Mouse (Mus musculus): ENCODE results near the gene Dffb. TPM values are rescaled to one million over a fixed set of nuclear protein-coding genes. Genes with fewer than 3 reads are reported as not detected.

The Dffb gene
- polyA plus RNA-seq, 1 experiment from 2014 or later = 8.5 TPM

DNA sequence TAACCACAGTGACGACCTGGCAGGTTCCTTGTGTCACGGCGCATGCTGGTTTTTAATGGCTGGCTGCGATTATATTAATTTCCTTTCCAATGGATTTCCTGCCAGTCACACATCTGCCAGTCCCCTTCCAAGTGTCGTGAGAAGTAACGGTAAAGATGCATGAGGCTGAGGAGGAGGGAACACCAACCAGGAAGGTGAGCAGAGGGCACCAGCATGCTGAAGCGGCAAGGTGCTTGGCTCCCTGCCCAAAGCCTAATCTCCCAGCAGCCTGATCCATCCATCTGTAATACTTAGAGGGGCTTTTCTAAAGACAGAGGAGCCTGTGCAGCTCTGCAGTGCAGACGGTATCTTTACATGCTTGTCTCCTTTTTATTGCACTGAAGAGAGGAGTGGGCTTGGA lies 19.3 kb downstream of the Dffb start:
- Histone ChIP-seq H3K4me1 (ENCODE audit: control insufficient read depth, insufficient read depth, low read length) (peaks cover 12% of the 10 kb centered on the region), H3K9ac (ENCODE audit: low read length) (no peak overlapping the region), H3K4me3 (ENCODE audit: low read length) (no peak overlapping the region), H3K4me2 (ENCODE audit: low read depth, low read length) (no peak overlapping the region), H3K27me3 (ENCODE audit: control insufficient read depth, insufficient read depth, low read length) (peaks cover 5% of the 10 kb centered on the region; the same call in 1 of the 2 replicates), H3K9me3 (replicated peaks; ENCODE audit: control insufficient read depth, low read length) (no peaks in the 10 kb centered on the region), H3K27ac (ENCODE audit: low read length) (no peak overlapping the region), H3K36me3 (ENCODE audit: control insufficient read depth, insufficient read depth) (no peaks in the 10 kb centered on the region)
- 77% methylated on average over 8 of the region's 8 CpGs for WGBS
- ATAC-seq (replicated peaks; ENCODE audit: extremely low read depth, insufficient read depth, low FRiP score) = no peak

DNA sequence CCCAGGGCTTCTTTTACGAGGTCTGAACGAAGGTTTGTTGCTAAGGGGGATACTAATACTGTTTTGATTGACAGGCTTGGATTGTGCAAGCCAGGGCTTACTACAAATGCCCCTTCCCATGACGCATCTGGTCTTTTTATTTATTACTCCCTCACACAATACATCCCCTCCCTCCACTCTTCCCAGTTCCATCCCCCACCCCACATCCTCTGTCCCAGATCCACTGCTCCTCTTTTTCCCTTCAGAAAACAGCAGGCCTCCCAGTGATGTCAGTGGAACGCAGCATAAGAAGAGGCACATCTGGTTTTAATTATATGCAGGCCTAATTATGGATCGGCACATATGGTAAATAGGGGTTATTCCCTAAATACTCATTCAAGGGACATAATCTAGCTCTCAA lies 23.2 kb downstream of the Dffb start:
- no peak overlapping the region for H3K9ac ChIP-seq (ENCODE audit: low read length)
- H3K4me2 ChIP-seq (ENCODE audit: low read depth, low read length) = no peak overlapping the region
- H3K9me3 ChIP-seq (replicated peaks; ENCODE audit: control insufficient read depth, low read length) = no peaks in the 10 kb centered on the region
- peaks cover 25% of the 10 kb centered on the region for H3K27me3 ChIP-seq (ENCODE audit: control insufficient read depth, insufficient read depth, low read length)
- H3K27ac ChIP-seq (ENCODE audit: low read length) = no peak overlapping the region
- WGBS = 53% methylated on average over 5 of the region's 5 CpGs
- no peak overlapping the region for H3K4me3 ChIP-seq (ENCODE audit: low read length)
- H3K36me3 ChIP-seq (ENCODE audit: control insufficient read depth, insufficient read depth) = no peaks in the 10 kb centered on the region
- H3K4me1 ChIP-seq (ENCODE audit: control insufficient read depth, insufficient read depth, low read length) = no peaks in the 10 kb centered on the region
- no peak for ATAC-seq (replicated peaks; ENCODE audit: extremely low read depth, insufficient read depth, low FRiP score)

DNA sequence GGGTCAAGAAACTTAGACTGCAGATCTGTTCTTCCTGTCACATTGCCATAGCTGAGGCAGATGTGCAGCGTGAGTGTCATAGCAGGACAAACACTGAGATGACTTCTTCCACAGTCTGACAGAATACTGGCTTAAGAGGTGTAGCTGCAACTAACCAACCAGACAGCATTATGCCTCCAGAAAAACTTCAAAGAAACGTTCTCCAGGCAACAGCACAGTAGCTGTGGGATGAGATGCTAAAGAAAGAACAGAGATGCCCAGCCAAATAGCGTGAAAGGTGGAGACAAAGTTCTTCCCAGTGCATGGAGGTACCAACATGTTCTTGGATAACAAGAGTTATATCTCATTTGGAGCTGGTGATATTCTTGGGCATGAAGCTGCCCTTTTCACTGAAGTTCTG lies 23.8 kb downstream of the Dffb start:
- no peaks in the 10 kb centered on the region for H3K4me1 ChIP-seq (ENCODE audit: control insufficient read depth, insufficient read depth, low read length)
- WGBS = 60% methylated on average over 3 of the region's 3 CpGs
- H3K4me3 ChIP-seq (ENCODE audit: low read length) = no peak overlapping the region
- no peak overlapping the region for H3K4me2 ChIP-seq (ENCODE audit: low read depth, low read length)
- no peak overlapping the region for H3K27ac ChIP-seq (ENCODE audit: low read length)
- H3K27me3 ChIP-seq (ENCODE audit: control insufficient read depth, insufficient read depth, low read length) = peaks cover 30% of the 10 kb centered on the region
- no peaks in the 10 kb centered on the region for H3K9me3 ChIP-seq (replicated peaks; ENCODE audit: control insufficient read depth, low read length)
- no peaks in the 10 kb centered on the region for H3K36me3 ChIP-seq (ENCODE audit: control insufficient read depth, insufficient read depth)
- no peak for ATAC-seq (replicated peaks; ENCODE audit: extremely low read depth, insufficient read depth, low FRiP score)
- no peak overlapping the region for H3K9ac ChIP-seq (ENCODE audit: low read length)

DNA sequence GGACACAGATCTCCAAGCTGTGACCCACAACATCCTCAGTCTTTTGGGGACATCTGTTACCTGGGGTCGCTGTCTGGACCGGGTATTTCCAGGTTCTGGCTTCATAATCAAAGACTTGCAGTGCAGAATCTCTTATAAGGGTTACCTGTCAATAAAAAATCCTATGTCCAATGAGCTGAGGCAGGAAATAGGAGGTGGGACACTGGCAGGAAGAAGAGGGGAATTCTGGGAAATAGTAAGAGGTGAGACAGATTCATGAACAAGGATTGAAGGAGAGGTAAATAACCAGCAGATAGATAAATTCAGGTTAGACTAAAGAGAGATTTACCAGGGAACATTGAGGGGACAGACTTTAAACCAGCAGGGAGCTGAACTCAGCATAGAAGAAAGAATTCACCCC lies 24.6 kb downstream of the Dffb start:
- no peak overlapping the region for H3K27ac ChIP-seq (ENCODE audit: low read length)
- H3K36me3 ChIP-seq (ENCODE audit: control insufficient read depth, insufficient read depth) = no peaks in the 10 kb centered on the region
- H3K27me3 ChIP-seq (ENCODE audit: control insufficient read depth, insufficient read depth, low read length) = peaks cover 36% of the 10 kb centered on the region
- no peak overlapping the region for H3K4me2 ChIP-seq (ENCODE audit: low read depth, low read length)
- H3K9me3 ChIP-seq (replicated peaks; ENCODE audit: control insufficient read depth, low read length) = no peaks in the 10 kb centered on the region
- H3K4me1 ChIP-seq (ENCODE audit: control insufficient read depth, insufficient read depth, low read length) = no peaks in the 10 kb centered on the region
- ATAC-seq (replicated peaks; ENCODE audit: extremely low read depth, insufficient read depth, low FRiP score) = no peak
- H3K9ac ChIP-seq (ENCODE audit: low read length) = no peak overlapping the region
- no peak overlapping the region for H3K4me3 ChIP-seq (ENCODE audit: low read length)
- 59% methylated on average over 2 of the region's 2 CpGs for WGBS

DNA sequence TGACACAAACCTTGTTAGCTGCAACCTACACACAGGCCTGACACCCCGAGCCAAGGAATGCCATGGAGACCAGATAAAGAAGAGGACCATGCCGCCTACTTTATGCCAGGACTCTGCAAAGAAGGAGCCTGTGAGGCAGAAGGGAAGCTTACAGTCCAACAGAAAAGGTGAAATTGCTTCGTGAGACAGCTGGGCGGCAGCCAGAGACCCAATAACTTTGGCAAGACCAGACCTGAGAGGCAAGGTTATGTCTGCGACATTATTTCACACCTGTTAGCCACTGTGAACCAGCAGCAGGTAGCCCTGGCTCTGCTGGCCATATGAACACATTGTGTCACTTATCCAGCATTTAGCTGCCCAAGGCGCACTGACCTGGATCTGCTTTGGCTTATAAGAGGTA lies 29.2 kb downstream of the Dffb start:
- Histone ChIP-seq H3K27me3 (ENCODE audit: control insufficient read depth, insufficient read depth, low read length) (peaks cover 50% of the 10 kb centered on the region), H3K4me3 (ENCODE audit: low read length) (no peak overlapping the region), H3K9me3 (replicated peaks; ENCODE audit: control insufficient read depth, low read length) (no peaks in the 10 kb centered on the region), H3K4me1 (ENCODE audit: control insufficient read depth, insufficient read depth, low read length) (no peaks in the 10 kb centered on the region), H3K9ac (ENCODE audit: low read length) (no peak overlapping the region), H3K4me2 (ENCODE audit: low read depth, low read length) (no peak overlapping the region), H3K36me3 (ENCODE audit: control insufficient read depth, insufficient read depth) (no peaks in the 10 kb centered on the region), H3K27ac (ENCODE audit: low read length) (no peak overlapping the region)
- ATAC-seq (replicated peaks; ENCODE audit: extremely low read depth, insufficient read depth, low FRiP score) = no peak
- WGBS = 68% methylated on average over 6 of the region's 6 CpGs

DNA sequence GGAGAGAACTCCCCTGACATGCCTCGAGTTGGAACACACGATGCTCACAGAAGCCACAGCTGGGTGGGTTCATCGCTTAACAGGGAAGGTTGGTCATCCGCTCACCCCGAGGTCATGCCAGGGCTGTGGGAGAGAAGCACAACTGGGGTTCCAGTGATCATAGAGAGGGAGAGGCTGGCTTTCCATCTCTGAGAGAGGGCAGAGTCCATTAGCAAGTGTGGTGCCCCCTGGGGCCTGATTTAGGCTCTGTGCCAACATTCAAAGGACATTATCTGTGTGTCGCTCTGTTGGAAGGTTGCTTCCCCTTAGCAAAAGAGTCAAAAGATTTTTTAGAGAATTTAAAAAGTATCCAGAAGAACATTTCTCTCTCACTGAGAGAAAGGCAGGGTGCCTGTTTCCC lies 30.7 kb downstream of the Dffb start:
- Histone ChIP-seq H3K27ac (ENCODE audit: low read length) (no peak overlapping the region), H3K36me3 (ENCODE audit: control insufficient read depth, insufficient read depth) (no peaks in the 10 kb centered on the region), H3K9ac (ENCODE audit: low read length) (no peak overlapping the region), H3K27me3 (ENCODE audit: control insufficient read depth, insufficient read depth, low read length) (peaks cover 52% of the 10 kb centered on the region), H3K9me3 (replicated peaks; ENCODE audit: control insufficient read depth, low read length) (no peaks in the 10 kb centered on the region), H3K4me2 (ENCODE audit: low read depth, low read length) (no peak overlapping the region), H3K4me3 (ENCODE audit: low read length) (no peak overlapping the region), H3K4me1 (ENCODE audit: control insufficient read depth, insufficient read depth, low read length) (no peaks in the 10 kb centered on the region)
- no peak for ATAC-seq (replicated peaks; ENCODE audit: extremely low read depth, insufficient read depth, low FRiP score)
- 42% methylated on average over 6 of the region's 6 CpGs for WGBS

DNA sequence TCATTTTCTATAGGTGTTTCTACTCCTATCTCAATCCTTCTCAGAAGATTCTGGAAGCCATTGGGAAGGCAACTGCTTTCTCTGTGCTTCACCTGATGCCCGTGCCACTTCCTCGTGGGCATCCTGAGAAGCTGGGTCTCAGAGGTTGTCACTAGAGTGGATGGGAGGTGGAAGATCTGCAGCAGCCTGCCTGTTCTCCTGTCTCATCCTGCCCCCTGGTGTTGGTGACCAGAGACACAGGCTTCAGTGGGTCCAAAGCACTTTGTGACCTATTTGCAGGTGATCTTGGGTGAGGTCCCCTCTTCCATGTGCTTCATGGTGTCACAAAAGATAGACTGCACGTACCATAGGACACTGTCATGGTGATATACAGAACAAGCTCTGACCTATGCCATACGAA lies 31.7 kb downstream of the Dffb start:
- 50% methylated on average over 4 of the region's 4 CpGs for WGBS
- Histone ChIP-seq H3K27ac (ENCODE audit: low read length) (no peak overlapping the region), H3K4me3 (ENCODE audit: low read length) (no peak overlapping the region), H3K36me3 (ENCODE audit: control insufficient read depth, insufficient read depth) (no peaks in the 10 kb centered on the region), H3K27me3 (ENCODE audit: control insufficient read depth, insufficient read depth, low read length) (peaks cover 46% of the 10 kb centered on the region), H3K4me1 (ENCODE audit: control insufficient read depth, insufficient read depth, low read length) (no peaks in the 10 kb centered on the region), H3K4me2 (ENCODE audit: low read depth, low read length) (no peak overlapping the region), H3K9ac (ENCODE audit: low read length) (no peak overlapping the region), H3K9me3 (replicated peaks; ENCODE audit: control insufficient read depth, low read length) (no peaks in the 10 kb centered on the region)
- ATAC-seq (replicated peaks; ENCODE audit: extremely low read depth, insufficient read depth, low FRiP score) = no peak

DNA sequence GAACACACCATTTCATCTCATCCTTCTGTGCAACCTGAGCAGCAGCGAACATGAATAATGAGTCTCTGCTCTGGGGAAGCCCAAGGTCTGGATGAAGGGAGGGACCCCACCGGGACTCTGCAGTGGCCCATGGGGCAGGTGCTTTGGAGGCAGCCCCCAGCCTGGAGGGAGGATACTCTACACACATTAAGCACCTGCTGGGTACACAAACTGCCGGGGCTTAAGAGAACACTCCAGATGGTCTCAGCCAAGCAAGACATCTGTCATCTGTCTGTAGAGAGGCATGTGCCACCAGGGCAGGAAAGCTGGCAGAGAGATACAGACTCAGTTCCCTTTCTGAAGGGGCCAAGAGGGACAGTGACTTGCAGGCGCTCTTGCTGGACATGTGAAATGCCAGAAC lies 45.0 kb downstream of the Dffb start:
- Histone ChIP-seq H3K4me2 (ENCODE audit: low read depth, low read length) (no peak overlapping the region), H3K9me3 (replicated peaks; ENCODE audit: control insufficient read depth, low read length) (no peaks in the 10 kb centered on the region), H3K9ac (ENCODE audit: low read length) (no peak overlapping the region), H3K27me3 (ENCODE audit: control insufficient read depth, insufficient read depth, low read length) (no peaks in the 10 kb centered on the region), H3K27ac (ENCODE audit: low read length) (no peak overlapping the region), H3K4me3 (ENCODE audit: low read length) (no peak overlapping the region), H3K4me1 (ENCODE audit: control insufficient read depth, insufficient read depth, low read length) (no peaks in the 10 kb centered on the region), H3K36me3 (ENCODE audit: control insufficient read depth, insufficient read depth) (no peaks in the 10 kb centered on the region)
- no peak for ATAC-seq (replicated peaks; ENCODE audit: extremely low read depth, insufficient read depth, low FRiP score)
- WGBS = 59% methylated on average over 4 of the region's 4 CpGs

DNA sequence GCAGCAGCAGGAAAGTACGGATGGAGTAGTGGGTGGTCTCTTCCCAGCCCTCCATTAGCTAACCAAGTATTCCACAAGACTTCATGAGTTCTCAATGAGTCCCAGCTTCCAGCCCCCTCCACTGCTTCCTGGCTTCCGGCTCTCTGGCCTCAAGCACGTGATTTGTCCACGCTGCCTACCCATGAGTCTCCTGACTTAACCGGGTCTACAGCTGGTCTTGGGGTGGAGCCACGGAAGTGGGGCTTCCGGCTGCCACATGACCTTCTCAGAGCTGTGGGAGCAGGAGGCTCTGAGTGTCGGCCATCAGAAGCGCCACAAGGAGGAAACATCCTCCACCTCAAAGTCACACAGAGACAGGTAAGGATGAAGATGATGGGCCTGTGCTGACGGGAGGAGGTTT lies 45.5 kb downstream of the Dffb start:
- Histone ChIP-seq H3K9me3 (replicated peaks; ENCODE audit: control insufficient read depth, low read length) (no peaks in the 10 kb centered on the region), H3K4me1 (ENCODE audit: control insufficient read depth, insufficient read depth, low read length) (no peaks in the 10 kb centered on the region), H3K27me3 (ENCODE audit: control insufficient read depth, insufficient read depth, low read length) (no peaks in the 10 kb centered on the region), H3K36me3 (ENCODE audit: control insufficient read depth, insufficient read depth) (no peaks in the 10 kb centered on the region), H3K9ac (ENCODE audit: low read length) (no peak overlapping the region), H3K4me3 (ENCODE audit: low read length) (no peak overlapping the region), H3K27ac (ENCODE audit: low read length) (no peak overlapping the region), H3K4me2 (ENCODE audit: low read depth, low read length) (no peak overlapping the region)
- WGBS = 56% methylated on average over 10 of the region's 10 CpGs
- no peak for ATAC-seq (replicated peaks; ENCODE audit: extremely low read depth, insufficient read depth, low FRiP score)

DNA sequence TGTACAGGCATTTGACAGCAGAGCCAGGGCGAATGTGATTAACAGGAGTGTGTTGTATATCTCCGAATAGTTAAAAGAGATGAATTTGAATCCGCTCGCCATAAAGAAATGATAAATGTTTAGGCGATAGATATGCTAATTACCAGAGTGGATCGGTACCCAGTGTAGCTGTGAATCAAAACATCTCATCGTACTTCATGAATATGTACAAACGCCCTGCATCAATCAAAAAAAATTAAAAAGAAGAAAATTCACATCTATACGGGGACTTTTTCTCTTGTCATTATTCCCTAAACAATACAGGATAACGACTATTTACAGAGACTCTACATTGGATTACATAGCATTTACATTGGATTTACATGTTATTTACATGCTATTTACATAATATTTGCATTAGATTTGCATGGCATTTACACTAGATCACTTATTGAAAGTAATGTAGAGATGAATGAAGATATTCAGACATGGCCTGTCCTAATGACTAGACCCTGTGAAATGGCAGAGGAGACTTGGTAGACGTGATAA lies 46.1 kb downstream of the Dffb start:
- Histone ChIP-seq H3K4me1 (ENCODE audit: control insufficient read depth, insufficient read depth, low read length) (no peaks in the 10 kb centered on the region), H3K36me3 (ENCODE audit: control insufficient read depth, insufficient read depth) (no peaks in the 10 kb centered on the region), H3K9me3 (replicated peaks; ENCODE audit: control insufficient read depth, low read length) (no peaks in the 10 kb centered on the region), H3K4me3 (ENCODE audit: low read length) (no peak overlapping the region), H3K27ac (ENCODE audit: low read length) (no peak overlapping the region), H3K27me3 (ENCODE audit: control insufficient read depth, insufficient read depth, low read length) (no peaks in the 10 kb centered on the region), H3K4me2 (ENCODE audit: low read depth, low read length) (no peak overlapping the region), H3K9ac (ENCODE audit: low read length) (no peak overlapping the region)
- 80% methylated on average over 11 of the region's 11 CpGs for WGBS
- ATAC-seq (replicated peaks; ENCODE audit: extremely low read depth, insufficient read depth, low FRiP score) = no peak

All from heart, embryonic 16.5 days (tissue).